Mouse (Mus musculus) mesoderm, embryonic 11.5 days (tissue): ENCODE measurements around the gene Slx.
"Not testable (repeated sequence)": the region's sequence is repeated elsewhere in the genome, so short reads cannot be mapped to it uniquely, and the experiment has no call there.

ENCODE experiments used
- DNase-seq: peaks from one replicate; pipeline ENCODE4 v3.0.0-alpha.2; 2012; ENCODE audit warnings: low read depth, low spot score

Gene Slx

GRCm38 (mm10) chrX:26545465-26545864 is at the start of gene Slx:
Gene Slx, minus strand, starts transcription at chrX:26545565.
- DNase-seq: not testable (repeated sequence)
